14 mouse cellular contexts compared by ENCODE assay signal in the genomic region with DNA sequence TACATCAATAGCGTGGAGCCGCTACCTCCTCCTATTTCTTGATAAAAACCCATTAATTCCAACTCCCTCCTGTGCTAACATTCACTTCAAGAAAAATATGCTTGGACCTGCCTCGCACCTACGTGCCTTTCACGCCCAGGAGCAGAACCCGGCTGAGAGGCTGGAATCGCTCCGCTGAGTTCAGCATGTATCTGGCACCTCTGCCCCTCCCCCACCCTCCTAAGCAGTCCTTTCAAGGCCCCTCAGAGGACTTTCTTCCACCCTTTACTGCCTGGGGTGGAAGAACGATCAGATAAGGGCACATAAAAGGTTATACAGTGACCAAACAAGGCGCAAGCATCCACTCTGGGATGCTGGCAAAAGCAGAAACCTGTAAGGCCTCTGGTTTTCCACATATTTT. TPM values are rescaled to one million over a fixed set of nuclear protein-coding genes. Genes with fewer than 3 reads are reported as not detected.
DNase-seq lines count a peak whose midpoint lies in the region; ATAC-seq and TF ChIP-seq lines count a peak whose summit lies in the region.
"Had no signal": no experiment of that assay in that cellular context is flagged by ENCODE, and none has a peak within 500 bp of the region (broad histone marks: within the 10 kb centered on the region; RNA-seq: fewer than 3 reads in every experiment).

No protein-coding gene starts in this region.

- no peaks in the 10 kb centered on the region for H3K27me3 ChIP-seq in heart, embryonic 16.5 days (ENCODE audit: control insufficient read depth, insufficient read depth, low read length)
- H3K27me3 ChIP-seq in heart, adult 2 months (ENCODE audit: control insufficient read depth, insufficient read depth, low read length): no peaks in the 10 kb centered on the region
- H3K27me3 ChIP-seq in kidney, embryonic 15.5 days: no peaks in the 10 kb centered on the region
- no peaks in the 10 kb centered on the region for H3K27me3 ChIP-seq in midbrain, embryonic 15.5 days (replicated peaks)
- H3K27me3 ChIP-seq: lung, embryonic 15.5 days had no signal

- H3K36me3 ChIP-seq in heart, embryonic 16.5 days (ENCODE audit: control insufficient read depth, insufficient read depth): no peaks in the 10 kb centered on the region
- H3K36me3 ChIP-seq in heart, adult 2 months (ENCODE audit: control insufficient read depth, insufficient read depth, low read length): no peaks in the 10 kb centered on the region
- no peaks in the 10 kb centered on the region for H3K36me3 ChIP-seq in kidney, embryonic 15.5 days
- no peaks in the 10 kb centered on the region for H3K36me3 ChIP-seq in midbrain, embryonic 15.5 days (replicated peaks)
- H3K36me3 ChIP-seq: lung, embryonic 15.5 days had no signal

- no peak for TF ChIP-seq CTCF in heart, adult 2 months (IDR thresholded peaks at IDR 0.05)
- no peak for TF ChIP-seq CTCF in brain, embryonic 14.5 days (IDR thresholded peaks at IDR 0.05; ENCODE audit: borderline replicate concordance, extremely low read depth, insufficient read depth, insufficient read length)

- no peak for TF ChIP-seq POLR2A in heart, adult 2 months (IDR thresholded peaks at IDR 0.05; ENCODE audit: insufficient read depth, low read depth, low read length)
- no peak for TF ChIP-seq POLR2A in brain, embryonic 14.5 days (IDR thresholded peaks at IDR 0.05; ENCODE audit: borderline replicate concordance, extremely low read depth, insufficient read depth, insufficient read length, poor library complexity, severe bottlenecking)

- no peak for TF ChIP-seq EP300 in heart, adult 2 months (IDR thresholded peaks at IDR 0.05; ENCODE audit: insufficient read depth, low read depth, low read length)

- intact Hi-C loops in heart, adult 2 months (cut with DNase I): no loop called here

- 14% methylated on average over 10 of the region's 10 CpGs for WGBS in heart, embryonic 16.5 days
- WGBS in heart, adult 2 months: 25% methylated on average over 10 of the region's 10 CpGs
- 7% methylated on average over 10 of the region's 10 CpGs for whole genome bisulfite sequencing in kidney, embryonic 15.5 days
- 10% methylated on average over 10 of the region's 10 CpGs for WGBS in midbrain, embryonic 15.5 days

- 0 out of 2 replicates have a peak overlapping the region, but pooled peaks have one; percentile 9 for H3K4me2 ChIP-seq in heart, embryonic 16.5 days (ENCODE audit: low read depth, low read length)
- peak overlapping the region; percentile 28; the same call in 1 of the 2 replicates for H3K4me2 ChIP-seq in kidney, embryonic 15.5 days
- 0 out of 2 replicates have a peak overlapping the region, but pooled peaks have one; percentile 19 for H3K4me2 ChIP-seq in midbrain, embryonic 15.5 days
- H3K4me2 ChIP-seq: lung, embryonic 15.5 days had no signal

- H3K4me3 ChIP-seq in heart, embryonic 16.5 days (ENCODE audit: low read length): no peak overlapping the region
- no peak overlapping the region for H3K4me3 ChIP-seq in heart, adult 2 months
- H3K4me3 ChIP-seq in kidney, embryonic 15.5 days (replicated peaks): no peak overlapping the region
- H3K4me3 ChIP-seq in midbrain, embryonic 15.5 days: no peak overlapping the region
- H3K4me3 ChIP-seq: lung, embryonic 15.5 days had no signal

- H3K27ac ChIP-seq in heart, embryonic 16.5 days (ENCODE audit: low read length): no peak overlapping the region
- H3K27ac ChIP-seq in heart, adult 2 months: no peak overlapping the region
- peak overlapping the region; percentile 54 for H3K27ac ChIP-seq in kidney, embryonic 15.5 days
- no peak overlapping the region for H3K27ac ChIP-seq in midbrain, embryonic 15.5 days
- H3K27ac ChIP-seq: lung, embryonic 15.5 days had no signal

- DNase-seq in heart, adult 2 months: no peak
- peak; percentile 44 for DNase-seq in brain, embryonic 14.5 days (ENCODE audit: low read depth)
- no peak for DNase-seq in thymus, postnatal 0 days (ENCODE audit: low spot score)
- DNase-seq in adipocyte (ENCODE audit: low spot score): no peak
- DNase-seq: adrenal gland, postnatal 14 days; cerebellum, adult 9-10 months; gastrocnemius, postnatal 10 days had no signal

- no peaks in the 10 kb centered on the region for H3K79me2 ChIP-seq in heart, adult 2 months (replicated peaks; ENCODE audit: control insufficient read depth, insufficient read depth, low read length)

- peaks cover 4% of the 10 kb centered on the region for H3K4me1 ChIP-seq in heart, embryonic 16.5 days (ENCODE audit: control insufficient read depth, insufficient read depth, low read length)
- no peaks in the 10 kb centered on the region for H3K4me1 ChIP-seq in heart, adult 2 months (ENCODE audit: control insufficient read depth, insufficient read depth, low read length)
- H3K4me1 ChIP-seq in kidney, embryonic 15.5 days: peaks cover 12% of the 10 kb centered on the region
- peaks cover 6% of the 10 kb centered on the region; the same call in 1 of the 2 replicates for H3K4me1 ChIP-seq in midbrain, embryonic 15.5 days
- H3K4me1 ChIP-seq: lung, embryonic 15.5 days had no signal

- H3K9me3 ChIP-seq in heart, embryonic 16.5 days (replicated peaks; ENCODE audit: control insufficient read depth, low read length): no peaks in the 10 kb centered on the region
- H3K9me3 ChIP-seq in kidney, embryonic 15.5 days (replicated peaks): no peaks in the 10 kb centered on the region
- no peaks in the 10 kb centered on the region for H3K9me3 ChIP-seq in midbrain, embryonic 15.5 days
- H3K9me3 ChIP-seq: lung, embryonic 15.5 days had no signal

- H3K9ac ChIP-seq in heart, embryonic 16.5 days (ENCODE audit: low read length): no peak overlapping the region
- no peak overlapping the region for H3K9ac ChIP-seq in heart, adult 2 months (ENCODE audit: low read depth, low read length)
- H3K9ac ChIP-seq in kidney, embryonic 15.5 days: no peak overlapping the region
- H3K9ac ChIP-seq in midbrain, embryonic 15.5 days: no peak overlapping the region
- H3K9ac ChIP-seq: lung, embryonic 15.5 days had no signal

- 0 out of 2 replicates have a peak, but pooled peaks have one; percentile 55 for ATAC-seq in heart, embryonic 16.5 days (replicated peaks; ENCODE audit: extremely low read depth, insufficient read depth, low FRiP score)
- ATAC-seq in kidney, embryonic 15.5 days (replicated peaks; ENCODE audit: low FRiP score): peak; percentile 85
- no peak for ATAC-seq in midbrain, embryonic 15.5 days (replicated peaks)
- ATAC-seq in activated CD4-positive, CD25-positive, alpha-beta regulatory T cell, adult 4 months: no peak
- ATAC-seq: inflammation-experienced regulatory T-cells, adult 6 months had no signal

RNA-seq across cellular contexts. Expression of gene Lrp2, which starts 26.4 kb away (rescaled TPM):
- 0.21 and 0.35 TPM in 2 replicates for polyA plus RNA-seq in heart, embryonic 16.5 days (2015; fragmentation: Nextera tagmentation; extraction: Ambion mirVana)
- total RNA-seq in heart, adult 2 months (2021): 1 to 10 TPM in 1 of 2 experiments, under 1 TPM in 1; 0.84 to 1.2 TPM
- polyA plus RNA-seq in heart, adult 2 months (2012; rRNA removed): 0.31 and 0.61 TPM in 2 replicates
- 2.0 and 3.4 TPM in 2 replicates for polyA plus RNA-seq in brain, embryonic 14.5 days (2012; rRNA removed)
- polyA plus RNA-seq in kidney, embryonic 15.5 days (2015; fragmentation: Nextera tagmentation; extraction: Ambion mirVana): 14.6 and 15.0 TPM in 2 replicates
- 1.2 TPM in 2 replicates for polyA plus RNA-seq in midbrain, embryonic 15.5 days (2015; fragmentation: Nextera tagmentation; extraction: Ambion mirVana)
- 0.05 and 0.08 TPM in 2 replicates for polyA plus RNA-seq in thymus, postnatal 0 days (2015; fragmentation: Nextera tagmentation; extraction: Ambion mirVana)
- polyA plus RNA-seq in activated CD4-positive, CD25-positive, alpha-beta regulatory T cell, adult 4 months (2017; shearing (Covaris generic)): under 1 TPM in 1 of 2 experiments, not detected in 1; 0.44 TPM
- total RNA-seq: neutrophil, adult 5-6 weeks had no signal
- polyA plus RNA-seq: inflammation-experienced regulatory T-cells, adult 6 months had no signal

RNA-seq across cellular contexts. Expression of gene Bbs5, which starts 34.7 kb away (rescaled TPM):
- 10.5 and 12.5 TPM in 2 replicates for polyA plus RNA-seq in heart, embryonic 16.5 days (2015; fragmentation: Nextera tagmentation; extraction: Ambion mirVana)
- 1 to 10 TPM; 5.1 to 5.2 TPM for total RNA-seq in heart, adult 2 months (2021)
- 1.6 and 2.0 TPM in 2 replicates for polyA plus RNA-seq in heart, adult 2 months (2012; rRNA removed)
- polyA plus RNA-seq in brain, embryonic 14.5 days (2012; rRNA removed): 18.8 and 19.5 TPM in 2 replicates
- 17.6 and 22.8 TPM in 2 replicates for polyA plus RNA-seq in kidney, embryonic 15.5 days (2015; fragmentation: Nextera tagmentation; extraction: Ambion mirVana)
- polyA plus RNA-seq in midbrain, embryonic 15.5 days (2015; fragmentation: Nextera tagmentation; extraction: Ambion mirVana): 20.3 and 25.2 TPM in 2 replicates
- polyA plus RNA-seq in thymus, postnatal 0 days (2015; fragmentation: Nextera tagmentation; extraction: Ambion mirVana): 8.9 and 10.2 TPM in 2 replicates
- under 1 TPM; 0.62 to 0.70 TPM for polyA plus RNA-seq in activated CD4-positive, CD25-positive, alpha-beta regulatory T cell, adult 4 months (2017; shearing (Covaris generic))
- total RNA-seq: neutrophil, adult 5-6 weeks had no signal

RNA-seq across cellular contexts. Expression of gene Klhl41, which starts 57.7 kb away (rescaled TPM):
- polyA plus RNA-seq in heart, embryonic 16.5 days (2015; fragmentation: Nextera tagmentation; extraction: Ambion mirVana): 19.3 and 29.1 TPM in 2 replicates
- total RNA-seq in heart, adult 2 months (2021): 10 to 100 TPM; 67.3 to 75.7 TPM
- 19.3 and 40.7 TPM in 2 replicates for polyA plus RNA-seq in heart, adult 2 months (2012; rRNA removed)
- 0.38 and 0.44 TPM in 2 replicates for polyA plus RNA-seq in brain, embryonic 14.5 days (2012; rRNA removed)
- 2.5 and 3.7 TPM in 2 replicates for polyA plus RNA-seq in kidney, embryonic 15.5 days (2015; fragmentation: Nextera tagmentation; extraction: Ambion mirVana)
- polyA plus RNA-seq in midbrain, embryonic 15.5 days (2015; fragmentation: Nextera tagmentation; extraction: Ambion mirVana): 0.23 and 0.37 TPM in 2 replicates
- 0.51 and 0.82 TPM in 2 replicates for polyA plus RNA-seq in thymus, postnatal 0 days (2015; fragmentation: Nextera tagmentation; extraction: Ambion mirVana)
- polyA plus RNA-seq in activated CD4-positive, CD25-positive, alpha-beta regulatory T cell, adult 4 months (2017; shearing (Covaris generic)): not detected
- total RNA-seq: neutrophil, adult 5-6 weeks had no signal
- polyA plus RNA-seq: inflammation-experienced regulatory T-cells, adult 6 months had no signal

Comparison
In these comparisons a context has a peak if more than half of its experiments do, and no peak if none do; other contexts are left out.
1. ATAC-seq: peak in heart, embryonic 16.5 days (single experiment) and kidney, embryonic 15.5 days (single experiment); none in midbrain, embryonic 15.5 days (single experiment) and activated CD4-positive, CD25-positive, alpha-beta regulatory T cell, adult 4 months (single experiment).
2. Peak in every context shown above with its lines, with median percentiles within 50 percentile points of each other: H3K4me2 ChIP-seq.